Mouse (Mus musculus) granulocyte monocyte progenitor cell, adult 5-6 weeks (primary cell): ENCODE data around the gene Mip. TPM values are rescaled to one million over a fixed set of nuclear protein-coding genes. Genes with fewer than 3 reads are reported as not detected.

Experiments
- ATAC-seq: replicated peaks from 2 replicates; pipeline ENCODE4 v1.8.0; 2016; ENCODE audit warnings: mild to moderate bottlenecking, moderate TSS enrichment, inconsistent platforms; ENCODE audit not compliant: poor library complexity, severe bottlenecking
- total RNA-seq, 2 experiments: library from RNA; stranded (forward) in 1 of 2; stranded (reverse) in 1 of 2; fragments of 200-712, 200-1000 nt in 1 of 2; fragments of >200 nt in 1 of 2; fragmentation: Nextera tagmentation in 1 of 2; gene quantifications; 2 replicates each; pipeline ENCODE4 v1.2.3; 2014 to 2017

Mip gene
- total RNA-seq, 2 experiments from 2014 or later = 0.75 TPM; not detected in 1

GRCm38 (mm10) chr10:128280943-128281342, 55.3 kb downstream of the Mip start:
- ATAC-seq = no peak

Other genes with a start within 250 kb of the Mip start
- not detected in 2 replicates for gene Hsd17b6, start 218.2 kb upstream of the Mip start, total RNA-seq (2014; fragmentation: Nextera tagmentation)
- gene Hsd17b6, start 218.2 kb upstream of the Mip start, total RNA-seq (2017) = not detected in 2 replicates
- gene Prim1, start 210.7 kb upstream of the Mip start, total RNA-seq (2014; fragmentation: Nextera tagmentation) = 114 and 132 TPM in 2 replicates
- gene Prim1, start 210.7 kb upstream of the Mip start, total RNA-seq (2017) = 121 and 124 TPM in 2 replicates
- gene Naca, start 190.3 kb upstream of the Mip start, total RNA-seq (2014; fragmentation: Nextera tagmentation) = 1,470 and 1,497 TPM in 2 replicates
- gene Naca, start 190.3 kb upstream of the Mip start, total RNA-seq (2017) = 2,024 and 2,260 TPM in 2 replicates
- gene Ptges3, start 166.9 kb upstream of the Mip start, total RNA-seq (2014; fragmentation: Nextera tagmentation) = 204 and 218 TPM in 2 replicates
- gene Ptges3, start 166.9 kb upstream of the Mip start, total RNA-seq (2017) = 321 and 371 TPM in 2 replicates
- 1,867 and 2,007 TPM in 2 replicates for gene Atp5b, start 142.6 kb upstream of the Mip start, total RNA-seq (2014; fragmentation: Nextera tagmentation)
- 1,997 and 2,300 TPM in 2 replicates for gene Atp5b, start 142.6 kb upstream of the Mip start, total RNA-seq (2017)
- 54.8 and 64.2 TPM in 2 replicates for gene Baz2a, start 134.3 kb upstream of the Mip start, total RNA-seq (2014; fragmentation: Nextera tagmentation)
- gene Baz2a, start 134.3 kb upstream of the Mip start, total RNA-seq (2017) = 15.0 and 17.2 TPM in 2 replicates
- 14.3 and 20.5 TPM in 2 replicates for gene Rbms2, start 45.5 kb upstream of the Mip start, total RNA-seq (2014; fragmentation: Nextera tagmentation)
- 1.8 and 2.1 TPM in 2 replicates for gene Rbms2, start 45.5 kb upstream of the Mip start, total RNA-seq (2017)
- gene Gls2, start 31.4 kb upstream of the Mip start, total RNA-seq (2014; fragmentation: Nextera tagmentation) = not detected in 2 replicates
- gene Gls2, start 31.4 kb upstream of the Mip start, total RNA-seq (2017) = not detected in 2 replicates
- gene Spryd4, start 14.0 kb upstream of the Mip start, total RNA-seq (2014; fragmentation: Nextera tagmentation) = 15.1 and 16.3 TPM in 2 replicates
- gene Spryd4, start 14.0 kb upstream of the Mip start, total RNA-seq (2017) = 9.7 and 19.2 TPM in 2 replicates
- gene Timeless, start 6.2 kb downstream of the Mip start, total RNA-seq (2014; fragmentation: Nextera tagmentation) = 55.4 and 70.5 TPM in 2 replicates
- gene Timeless, start 6.2 kb downstream of the Mip start, total RNA-seq (2017) = 64.0 and 71.4 TPM in 2 replicates
- gene Apon, start 28.3 kb downstream of the Mip start, total RNA-seq (2014; fragmentation: Nextera tagmentation) = 0.41 and 3.2 TPM in 2 replicates
- 0.31 and 0.99 TPM in 2 replicates for gene Apon, start 28.3 kb downstream of the Mip start, total RNA-seq (2017)
- not detected in 2 replicates for gene Apof, start 42.8 kb downstream of the Mip start, total RNA-seq (2014; fragmentation: Nextera tagmentation)
- 0.34 and 0.57 TPM in 2 replicates for gene Apof, start 42.8 kb downstream of the Mip start, total RNA-seq (2017)
- gene Stat2, start 44.7 kb downstream of the Mip start, total RNA-seq (2014; fragmentation: Nextera tagmentation) = 26.8 and 28.5 TPM in 2 replicates
- 6.5 and 7.1 TPM in 2 replicates for gene Stat2, start 44.7 kb downstream of the Mip start, total RNA-seq (2017)
- gene Il23a, start 72.9 kb downstream of the Mip start, total RNA-seq (2014; fragmentation: Nextera tagmentation) = not detected in 2 replicates
- gene Il23a, start 72.9 kb downstream of the Mip start, total RNA-seq (2017) = 1.3 and 1.6 TPM in 2 replicates
- 22.7 and 25.7 TPM in 2 replicates for gene Pan2, start 77.5 kb downstream of the Mip start, total RNA-seq (2014; fragmentation: Nextera tagmentation)
- gene Pan2, start 77.5 kb downstream of the Mip start, total RNA-seq (2017) = 9.8 and 16.2 TPM in 2 replicates
- 108 and 200 TPM in 2 replicates for gene Cnpy2, start 96.6 kb downstream of the Mip start, total RNA-seq (2014; fragmentation: Nextera tagmentation)
- 135 TPM in 2 replicates for gene Cnpy2, start 96.6 kb downstream of the Mip start, total RNA-seq (2017)
- gene Cs, start 111.9 kb downstream of the Mip start, total RNA-seq (2014; fragmentation: Nextera tagmentation) = 175 and 176 TPM in 2 replicates
- gene Cs, start 111.9 kb downstream of the Mip start, total RNA-seq (2017) = 104 and 114 TPM in 2 replicates
- gene Coq10a, start 143.2 kb downstream of the Mip start, total RNA-seq (2014; fragmentation: Nextera tagmentation) = 20.8 and 28.4 TPM in 2 replicates
- gene Coq10a, start 143.2 kb downstream of the Mip start, total RNA-seq (2017) = 6.8 and 7.9 TPM in 2 replicates
- 58.1 and 60.1 TPM in 2 replicates for gene Ankrd52, start 151.3 kb downstream of the Mip start, total RNA-seq (2014; fragmentation: Nextera tagmentation)
- gene Ankrd52, start 151.3 kb downstream of the Mip start, total RNA-seq (2017) = 9.1 and 11.3 TPM in 2 replicates
- not detected in 2 replicates for gene Slc39a5, start 175.4 kb downstream of the Mip start, total RNA-seq (2014; fragmentation: Nextera tagmentation)
- not detected in 2 replicates for gene Slc39a5, start 175.4 kb downstream of the Mip start, total RNA-seq (2017)
- gene Nabp2, start 185.7 kb downstream of the Mip start, total RNA-seq (2014; fragmentation: Nextera tagmentation) = 80.4 and 115 TPM in 2 replicates
- 58.6 and 60.5 TPM in 2 replicates for gene Nabp2, start 185.7 kb downstream of the Mip start, total RNA-seq (2017)
- gene Rnf41, start 185.8 kb downstream of the Mip start, total RNA-seq (2014; fragmentation: Nextera tagmentation) = 15.7 and 29.1 TPM in 2 replicates
- gene Rnf41, start 185.8 kb downstream of the Mip start, total RNA-seq (2017) = 16.5 and 18.6 TPM in 2 replicates
- gene Smarcc2, start 233.4 kb downstream of the Mip start, total RNA-seq (2014; fragmentation: Nextera tagmentation) = 90.4 and 113 TPM in 2 replicates
- 56.4 and 56.9 TPM in 2 replicates for gene Smarcc2, start 233.4 kb downstream of the Mip start, total RNA-seq (2017)